Mouse (Mus musculus) CH12.LX (cell line): Measurements from ENCODE around the gene Atp1a3. TPM values are rescaled to one million over a fixed set of nuclear protein-coding genes. Genes with fewer than 3 reads are reported as not detected.

Experiments used
- DNase-seq: peaks from one replicate; pipeline ENCODE4 v3.0.0-alpha.2; 2013; ENCODE audit errors: extremely low read depth
- H3K27ac ChIP-seq: 2 replicates; pipeline ENCODE4 v1.5.1; 2012; ENCODE audit warnings: low read depth, mild to moderate bottlenecking, control low read depth, moderate library complexity; ENCODE audit not compliant: insufficient read depth
- H3K27me3 ChIP-seq: replicated peaks from 2 replicates; pipeline ENCODE3; 2012; ENCODE audit warnings: inconsistent platforms
- H3K36me3 ChIP-seq, 2 experiments: replicated peaks in 1 of 2; 2 replicates each; pipeline versions ENCODE3 to v1.6.1; 2012; ENCODE audit warnings: inconsistent platforms in 1 of 2, low read length in 1 of 2, mild to moderate bottlenecking in 1 of 2, mixed read lengths in 1 of 2, moderate library complexity in 1 of 2; ENCODE audit not compliant: control insufficient read depth in 1 of 2, insufficient read depth in 1 of 2
- H3K4me1 ChIP-seq, 2 experiments: 2 replicates each; pipeline ENCODE4 v1.6.1; 2012; ENCODE audit warnings: inconsistent platforms in 1 of 2, moderate library complexity in 1 of 2; ENCODE audit not compliant: insufficient read depth in 2 of 2, control insufficient read depth in 1 of 2
- H3K4me2 ChIP-seq: 2 replicates; pipeline ENCODE4 v1.6.1; 2012; ENCODE audit warnings: low read depth, mild to moderate bottlenecking, control low read depth; ENCODE audit not compliant: poor library complexity, insufficient read depth, severe bottlenecking
- H3K4me3 ChIP-seq, 3 experiments: fragments of 150-350 bp in 1 of 3; sonication (generic) in 1 of 3; replicated peaks in 1 of 3; 2 replicates each; pipeline versions ENCODE3 to v1.5.1; 2011 to 2012; ENCODE audit warnings: low read depth in 2 of 3, low read length in 2 of 3, mild to moderate bottlenecking in 2 of 3, moderate library complexity in 2 of 3, control low read depth in 1 of 3, improper control_type of control experiment in 1 of 3, inconsistent platforms in 1 of 3, mixed read lengths in 1 of 3; ENCODE audit not compliant: poor library complexity in 1 of 3
- H3K79me2 ChIP-seq: replicated peaks from 2 replicates; pipeline ENCODE4 v1.6.1; 2012; ENCODE audit warnings: mild to moderate bottlenecking, moderate library complexity; ENCODE audit not compliant: control insufficient read depth, poor library complexity, insufficient read depth, severe bottlenecking; ENCODE audit errors: extremely low read depth
- H3K9ac ChIP-seq: 2 replicates; pipeline ENCODE4 v1.6.1; 2012; ENCODE audit warnings: low read depth, mild to moderate bottlenecking, control low read depth, moderate library complexity; ENCODE audit not compliant: insufficient read depth
- H3K9me3 ChIP-seq: replicated peaks from 2 replicates; pipeline ENCODE3; 2012; ENCODE audit warnings: low read length, inconsistent platforms, mixed read lengths
- CHD1 ChIP-seq: IDR thresholded peaks from 2 replicates; pipeline ENCODE4 v1.6.1; 2012; ENCODE audit warnings: low read depth, low read length, improper control_type of control experiment, inconsistent platforms
- CHD2 ChIP-seq: IDR thresholded peaks from 2 replicates; pipeline ENCODE4 v1.6.1; 2011; ENCODE audit warnings: low read length, improper control_type of control experiment
- CTCF ChIP-seq, 2 experiments: IDR thresholded peaks in 1 of 2; conservative IDR thresholded peaks in 1 of 2; 2 replicates each; pipeline ENCODE4 v1.5.1; 2011 to 2012; ENCODE audit warnings: low read depth in 2 of 2, low read length in 2 of 2, improper control_type of control experiment in 1 of 2, inconsistent platforms in 1 of 2, mild to moderate bottlenecking in 1 of 2, moderate library complexity in 1 of 2
- E2F4 ChIP-seq: IDR thresholded peaks from 2 replicates; pipeline ENCODE4 v1.6.1; 2011; ENCODE audit warnings: low read depth, low read length, improper control_type of control experiment; ENCODE audit not compliant: insufficient replicate concordance
- ELF1 ChIP-seq: IDR thresholded peaks from 2 replicates; pipeline ENCODE4 v1.6.1; 2014; ENCODE audit warnings: low read depth, mild to moderate bottlenecking, inconsistent platforms, low read length, improper control_type of control experiment
- EP300 ChIP-seq: IDR thresholded peaks from 2 replicates; pipeline ENCODE4 v1.6.1; 2011; ENCODE audit warnings: low read length, improper control_type of control experiment
- ETS1 ChIP-seq: conservative IDR thresholded peaks from 2 replicates; pipeline ENCODE4 v1.6.1; 2012; ENCODE audit warnings: low read depth, mild to moderate bottlenecking, inconsistent platforms, low read length, improper control_type of control experiment, moderate library complexity
- GABPA ChIP-seq: IDR thresholded peaks from 2 replicates; pipeline ENCODE4 v1.6.1; 2012; ENCODE audit warnings: low read depth, low read length, improper control_type of control experiment, inconsistent platforms; ENCODE audit not compliant: insufficient replicate concordance
- HCFC1 ChIP-seq: IDR thresholded peaks from 2 replicates; pipeline ENCODE4 v1.6.1; 2012; ENCODE audit warnings: low read depth, mild to moderate bottlenecking, inconsistent platforms, low read length, improper control_type of control experiment
- JUN ChIP-seq: IDR thresholded peaks from 2 replicates; pipeline ENCODE4 v1.6.1; 2011; ENCODE audit warnings: low read depth, mild to moderate bottlenecking, low read length, improper control_type of control experiment, moderate library complexity; ENCODE audit not compliant: insufficient read depth
- JUND ChIP-seq: conservative IDR thresholded peaks from 2 replicates; pipeline ENCODE4 v1.6.1; 2011; ENCODE audit warnings: low read depth, low read length, improper control_type of control experiment
- KAT2A ChIP-seq: IDR thresholded peaks from 2 replicates; pipeline ENCODE4 v1.6.1; 2012; ENCODE audit warnings: low read length, improper control_type of control experiment, inconsistent platforms; ENCODE audit not compliant: insufficient replicate concordance
- MAFK ChIP-seq: IDR thresholded peaks from 2 replicates; pipeline ENCODE4 v1.6.1; 2011; ENCODE audit warnings: low read length, improper control_type of control experiment; ENCODE audit not compliant: insufficient replicate concordance
- MAZ ChIP-seq: IDR thresholded peaks from 2 replicates; pipeline ENCODE4 v1.6.1; 2012; ENCODE audit warnings: low read depth, mild to moderate bottlenecking, inconsistent platforms, low read length, improper control_type of control experiment, moderate library complexity
- MXI1 ChIP-seq: IDR thresholded peaks from 2 replicates; pipeline ENCODE4 v1.6.1; 2011; ENCODE audit warnings: mild to moderate bottlenecking, low read depth, low read length, improper control_type of control experiment
- MYC ChIP-seq: IDR thresholded peaks from 2 replicates; pipeline ENCODE4 v1.6.1; 2011; ENCODE audit warnings: low read depth, mild to moderate bottlenecking, improper control_type of control experiment, low read length
- NELFE ChIP-seq: IDR thresholded peaks from 2 replicates; pipeline ENCODE4 v1.6.1; 2011; ENCODE audit warnings: low read depth, low read length, improper control_type of control experiment
- NRF1 ChIP-seq: IDR thresholded peaks from 2 replicates; pipeline ENCODE4 v1.6.1; 2014; ENCODE audit warnings: low read depth, mild to moderate bottlenecking, inconsistent platforms, low read length, improper control_type of control experiment, moderate library complexity
- POLR2A ChIP-seq: IDR thresholded peaks from 2 replicates; pipeline ENCODE4 v1.6.1; 2011; ENCODE audit warnings: low read depth, mild to moderate bottlenecking, improper control_type of control experiment, low read length
- RAD21 ChIP-seq: IDR thresholded peaks from 2 replicates; pipeline ENCODE4 v1.6.1; 2011; ENCODE audit warnings: low read depth, mild to moderate bottlenecking, low read length, improper control_type of control experiment, moderate library complexity
- SIN3A ChIP-seq: IDR thresholded peaks from 2 replicates; pipeline ENCODE4 v1.6.1; 2012; ENCODE audit warnings: low read length, improper control_type of control experiment, inconsistent platforms
- SMC3 ChIP-seq: IDR thresholded peaks from 2 replicates; pipeline ENCODE4 v1.6.1; 2011; ENCODE audit warnings: low read depth, low read length, improper control_type of control experiment
- TCF12 ChIP-seq: IDR thresholded peaks from 2 replicates; pipeline ENCODE4 v1.6.1; 2014; ENCODE audit warnings: low read depth, mild to moderate bottlenecking, inconsistent platforms, low read length, improper control_type of control experiment
- USF1 ChIP-seq: IDR thresholded peaks from 2 replicates; pipeline ENCODE4 v1.6.1; 2014; ENCODE audit warnings: low read depth, mild to moderate bottlenecking, inconsistent platforms, low read length, improper control_type of control experiment
- USF2 ChIP-seq: conservative IDR thresholded peaks from 2 replicates; pipeline ENCODE4 v1.6.1; 2011; ENCODE audit warnings: low read depth, low read length, improper control_type of control experiment
- ZC3H11A ChIP-seq: IDR thresholded peaks from 2 replicates; pipeline ENCODE4 v1.6.1; 2012; ENCODE audit warnings: low read depth, mild to moderate bottlenecking, inconsistent platforms, low read length, improper control_type of control experiment
- ZKSCAN1 ChIP-seq: IDR thresholded peaks from 2 replicates; pipeline ENCODE4 v1.6.1; 2012; ENCODE audit warnings: low read depth, inconsistent platforms, low read length, improper control_type of control experiment, borderline replicate concordance
- ZMIZ1 ChIP-seq: IDR thresholded peaks from 2 replicates; pipeline ENCODE4 v1.6.1; 2012; ENCODE audit warnings: low read depth, mild to moderate bottlenecking, inconsistent platforms, low read length, improper control_type of control experiment
- ZNF384 ChIP-seq: IDR thresholded peaks from 2 replicates; pipeline ENCODE4 v1.6.1; 2012; ENCODE audit warnings: low read depth, low read length, improper control_type of control experiment, inconsistent platforms
- dilution Hi-C: fragments of 300-500 bp; cut with MboI; formaldehyde crosslinking; loops from 2 replicates; pipeline ENCODE4 v1.14.3; 2020; ENCODE audit warnings: low sequenced_read_pairs; ENCODE audit not compliant: extremely low pct_unique_long_range_greater_than_20kb, extremely low pct_ligation_motif_present
- in situ Hi-C: fragments of 300-500 bp; cut with MboI; formaldehyde crosslinking; loops from 3 replicates; pipeline ENCODE4 v1.14.3; 2019; ENCODE audit warnings: low sequenced_read_pairs, low pct_ligation_motif_present, low pct_unique_long_range_greater_than_20kb, mixed read lengths
- polyA plus RNA-seq: library from polyadenylated mRNA; unstranded; fragments of >175 nt; gene quantifications from 2 replicates; pipeline ENCODE4 v1.2.1, GENCODE M21; 2012; ENCODE audit warnings: low read depth; ENCODE audit not compliant: insufficient read length
- total RNA-seq, 2 experiments: library from RNA; depleted of rRNA; stranded (reverse); fragments of 300-350 nt in 1 of 2; fragments of >200 nt in 1 of 2; gene quantifications; 2 replicates each; pipeline ENCODE4 v1.2.3; 2012 to 2014

Gene Atp1a3
- total and polyA plus RNA-seq, 3 experiments = 0.17 to 0.24 TPM; not detected in 1

- no peak overlapping the region for H3K4me3 ChIP-seq
- no peak overlapping the region for H3K9ac ChIP-seq
- H3K4me1 ChIP-seq = no peaks in the 10 kb centered on the region
- TF ChIP-seq KAT2A (no peak), SIN3A (no peak), NELFE (no peak), MAZ (no peak), CHD2 (no peak), CHD1 (no peak), JUND (no peak), CTCF (conservative IDR thresholded peaks at IDR 0.05 in 1 of 2, IDR thresholded peaks at IDR 0.05 in 1 of 2; ENCODE audit: low read depth in 2 of 2, low read length in 2 of 2) (no peak), TCF12 (no peak), MYC (no peak), ZKSCAN1 (no peak), MXI1 (no peak), MAFK (no peak), JUN (no peak), ZMIZ1 (no peak), POLR2A (no peak), ELF1 (no peak), ZNF384 (no peak), USF1 (no peak), NRF1 (no peak)
- in situ Hi-C loops (no loop called here), dilution Hi-C loops (no loop called here)
- DNase-seq = no peak
- H3K36me3 ChIP-seq = no peaks in the 10 kb centered on the region
- no peak overlapping the region for H3K27ac ChIP-seq
- no peaks in the 10 kb centered on the region for H3K27me3 ChIP-seq
- no peaks in the 10 kb centered on the region for H3K79me2 ChIP-seq
- no peak overlapping the region for H3K4me2 ChIP-seq
- no peaks in the 10 kb centered on the region for H3K9me3 ChIP-seq
These were observed 29.0 kb upstream of the Atp1a3 start for GRCm38 (mm10) chr7:25034796-25035195.

GRCm38 (mm10) chr7:25031528-25031927, 25.8 kb upstream of the Atp1a3 start:
- peaks cover 0 to 3% of the 10 kb centered on the region in 2 experiments for H3K36me3 ChIP-seq
- peaks cover 0 to 7% of the 10 kb centered on the region in 2 experiments; a peak in 1 of 4 replicates for H3K4me1 ChIP-seq
- no peak overlapping the region for H3K9ac ChIP-seq
- in situ Hi-C loops = no loop called here
- no peak overlapping the region for H3K4me3 ChIP-seq
- DNase-seq = no peak
- H3K4me2 ChIP-seq = no peak overlapping the region
- dilution Hi-C loops = no loop called here
- TF ChIP-seq RAD21 (no peak), CHD2 (no peak), ZC3H11A (no peak), ZMIZ1 (no peak), E2F4 (no peak), EP300 (no peak), USF2 (no peak), POLR2A (no peak), GABPA (no peak), ELF1 (no peak), SMC3 (no peak), HCFC1 (no peak), CTCF (conservative IDR thresholded peaks at IDR 0.05 in 1 of 2, IDR thresholded peaks at IDR 0.05 in 1 of 2; ENCODE audit: low read depth in 2 of 2, low read length in 2 of 2) (no peak), ETS1 (no peak), MXI1 (no peak)
- TF ChIP-seq, all 38 proteins: peak for 0
- no peaks in the 10 kb centered on the region for H3K27me3 ChIP-seq
- H3K79me2 ChIP-seq = no peaks in the 10 kb centered on the region
- H3K9me3 ChIP-seq = no peaks in the 10 kb centered on the region
- H3K27ac ChIP-seq = no peak overlapping the region
